Mouse (Mus musculus) cerebellum, adult 18-20 months (tissue): Measurements from ENCODE around the gene Tomm6.

Experiments used
- DNase-seq, 2 experiments: peaks; one replicate each; pipeline ENCODE4 v3.0.0; 2021

The Tomm6 gene

GRCm38 (mm10) chr17:47688344-47688607 lies at the start of gene Tomm6:
Gene Tomm6 (minus strand): TSS chr17:47688386.
- no peak for DNase-seq

GRCm38 (mm10) chr17:47737271-47738065 lies 49.3 kb upstream of the Tomm6 start:
- peak; percentile 88 for DNase-seq

GRCm38 (mm10) chr17:47736856-47737255 lies 48.7 kb upstream of the Tomm6 start, which contains the start of gene Tfeb:
Gene Tfeb (plus strand): TSS chr17:47737030.
- peak; percentile 97 to 99 for DNase-seq

GRCm38 (mm10) chr17:47735553-47736100 lies 47.4 kb upstream of the Tomm6 start:
- DNase-seq = no peak

- DNase-seq = no peak
These were observed 42.7 kb upstream of the Tomm6 start for GRCm38 (mm10) chr17:47730633-47731575.

GRCm38 (mm10) chr17:47726566-47726965 lies 38.4 kb upstream of the Tomm6 start, which contains the start of gene Pgc:
Gene Pgc (plus strand): TSS chr17:47726842.
- DNase-seq = no peak

- no peak for DNase-seq
These were observed 33.0 kb upstream of the Tomm6 start for GRCm38 (mm10) chr17:47721183-47721582.

- no peak for DNase-seq
These were observed 26.9 kb upstream of the Tomm6 start for GRCm38 (mm10) chr17:47715037-47715436.

GRCm38 (mm10) chr17:47712889-47713571 lies 24.8 kb upstream of the Tomm6 start:
- DNase-seq = no peak

GRCm38 (mm10) chr17:47711883-47712282 lies 23.7 kb upstream of the Tomm6 start:
- no peak for DNase-seq

GRCm38 (mm10) chr17:47710036-47710435 lies 21.9 kb upstream of the Tomm6 start:
- no peak for DNase-seq

GRCm38 (mm10) chr17:47708972-47709371 lies 20.8 kb upstream of the Tomm6 start:
- no peak for DNase-seq

- no peak for DNase-seq
These were observed 19.8 kb upstream of the Tomm6 start for GRCm38 (mm10) chr17:47707961-47708360.

GRCm38 (mm10) chr17:47706196-47706595 lies 18.0 kb upstream of the Tomm6 start:
- no peak for DNase-seq

GRCm38 (mm10) chr17:47704692-47705091 lies 16.5 kb upstream of the Tomm6 start:
- no peak for DNase-seq

GRCm38 (mm10) chr17:47703556-47703955 lies 15.4 kb upstream of the Tomm6 start:
- no peak for DNase-seq

GRCm38 (mm10) chr17:47702548-47703345 lies 14.6 kb upstream of the Tomm6 start:
- no peak for DNase-seq

- no peak for DNase-seq
These were observed 13.6 kb upstream of the Tomm6 start for GRCm38 (mm10) chr17:47701793-47702192.

- no peak for DNase-seq
These were observed 10.9 kb upstream of the Tomm6 start for GRCm38 (mm10) chr17:47699055-47699454.

- DNase-seq = no peak
These were observed 10.0 kb upstream of the Tomm6 start for GRCm38 (mm10) chr17:47698156-47698555.

GRCm38 (mm10) chr17:47695337-47695710 lies 7.1 kb upstream of the Tomm6 start:
- DNase-seq = no peak
